Mouse (Mus musculus): ENCODE data around the gene Higd2a. TPM values are rescaled to one million over a fixed set of nuclear protein-coding genes. Genes with fewer than 3 reads are reported as not detected.

Higd2a gene
- polyA plus RNA-seq, 2 experiments, result 116 to 174 TPM

DNA sequence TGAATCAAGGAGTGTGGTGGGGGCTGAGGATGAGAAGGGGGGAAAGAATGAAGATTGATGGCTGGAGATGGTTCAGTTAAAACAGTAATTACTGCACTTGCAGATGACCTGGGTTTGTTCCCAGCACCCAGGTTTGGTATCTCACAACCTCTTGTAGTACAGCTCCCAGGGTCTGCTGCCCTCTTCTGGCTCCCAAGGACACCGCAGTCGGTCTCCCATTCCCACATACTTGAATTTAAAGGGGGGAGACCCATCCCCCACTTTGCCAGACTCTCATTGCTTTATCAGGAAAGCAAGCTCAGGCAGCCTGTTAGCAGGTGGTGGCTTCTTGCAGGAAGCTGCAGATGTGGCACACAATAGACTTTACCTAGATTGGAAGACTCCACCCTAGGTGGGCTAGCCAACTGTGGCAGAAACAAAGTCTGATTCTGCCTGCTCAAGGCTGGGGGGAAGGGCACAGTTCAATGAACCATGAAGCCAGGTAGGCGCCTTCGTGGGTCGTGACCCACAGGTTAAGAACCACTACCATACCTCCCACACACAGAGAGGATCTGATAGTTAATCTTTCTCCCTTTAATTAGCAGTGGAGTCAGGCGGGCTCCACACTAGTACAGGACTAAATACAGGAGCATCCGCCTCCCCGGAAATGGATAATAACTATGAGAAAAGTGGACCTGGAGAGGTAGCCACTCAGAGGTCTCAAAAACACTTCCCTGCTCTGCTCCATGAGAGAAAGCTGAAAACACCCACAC, 24.2 kb upstream of the Higd2a start:
- WGBS, result 53% methylated on average over 8 of the region's 8 CpGs
- peak; percentile 66 for ATAC-seq (ENCODE audit: low FRiP score, low read depth)
- H3K9me3 ChIP-seq (ENCODE audit: control insufficient read depth, low read length), result no peaks in the 10 kb centered on the region
- H3K9ac ChIP-seq (ENCODE audit: low read depth, low read length, severe bottlenecking), result peak overlapping the region; percentile 93; the same call in 1 of the 2 replicates
- TF ChIP-seq POLR2A (IDR thresholded peaks at IDR 0.05; ENCODE audit: borderline replicate concordance, extremely low read depth, insufficient read depth, insufficient read length), result no peak
- peak overlapping the region; percentile 98 for H3K4me3 ChIP-seq (replicated peaks; ENCODE audit: low read length)
- peaks cover 24% of the 10 kb centered on the region for H3K36me3 ChIP-seq (ENCODE audit: control insufficient read depth, insufficient read depth, low read length)
- peaks cover 9% of the 10 kb centered on the region; the same call in 1 of the 2 replicates for H3K4me1 ChIP-seq (ENCODE audit: control insufficient read depth, insufficient read depth, low read length)
- peak; percentile 44 for DNase-seq (ENCODE audit: low spot score)
- no peak overlapping the region for H3K27ac ChIP-seq (replicated peaks; ENCODE audit: low read depth, low read length)
- H3K4me2 ChIP-seq (replicated peaks; ENCODE audit: low read depth, low read length, severe bottlenecking), result peak overlapping the region; percentile 57
- H3K27me3 ChIP-seq (ENCODE audit: control insufficient read depth, insufficient read depth, low read length), result no peaks in the 10 kb centered on the region

GRCm38 (mm10) chr13:54568380-54568779, 21.6 kb upstream of the Higd2a start:
- no peaks in the 10 kb centered on the region for H3K9me3 ChIP-seq (ENCODE audit: control insufficient read depth, low read length)
- 43% methylated on average over 5 of the region's 5 CpGs for WGBS
- TF ChIP-seq POLR2A (IDR thresholded peaks at IDR 0.05; ENCODE audit: borderline replicate concordance, extremely low read depth, insufficient read depth, insufficient read length), result no peak
- H3K9ac ChIP-seq (ENCODE audit: low read depth, low read length, severe bottlenecking), result no peak overlapping the region
- no peak overlapping the region for H3K4me2 ChIP-seq (replicated peaks; ENCODE audit: low read depth, low read length, severe bottlenecking)
- no peak for ATAC-seq (ENCODE audit: low FRiP score, low read depth)
- H3K4me3 ChIP-seq (replicated peaks; ENCODE audit: low read length), result no peak overlapping the region
- H3K27me3 ChIP-seq (ENCODE audit: control insufficient read depth, insufficient read depth, low read length), result no peaks in the 10 kb centered on the region
- no peaks in the 10 kb centered on the region for H3K36me3 ChIP-seq (ENCODE audit: control insufficient read depth, insufficient read depth, low read length)
- DNase-seq (ENCODE audit: low spot score), result no peak
- no peak overlapping the region for H3K27ac ChIP-seq (replicated peaks; ENCODE audit: low read depth, low read length)
- H3K4me1 ChIP-seq (ENCODE audit: control insufficient read depth, insufficient read depth, low read length), result peaks cover 9% of the 10 kb centered on the region; the same call in 1 of the 2 replicates

DNA sequence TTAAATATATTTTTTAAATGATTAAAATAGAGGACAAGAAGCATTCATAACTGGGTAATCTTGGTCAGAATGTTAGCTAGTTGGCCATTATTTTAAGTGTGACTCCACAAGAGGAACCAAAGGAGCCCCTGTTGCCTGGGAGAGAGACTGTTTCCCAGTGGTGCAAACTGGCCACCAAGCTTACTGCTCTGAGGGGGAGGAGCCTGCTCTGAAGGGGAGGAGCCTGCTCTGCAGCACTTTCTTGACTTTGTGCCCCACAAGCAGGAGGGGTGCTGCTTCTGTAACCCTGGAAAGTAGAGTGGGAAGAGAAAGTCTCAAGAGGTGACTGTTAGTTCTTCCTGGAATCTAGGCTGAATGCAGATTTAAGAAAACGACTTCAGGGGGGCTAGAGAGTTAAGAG, 20.7 kb upstream of the Higd2a start:
- Histone ChIP-seq H3K4me1 (ENCODE audit: control insufficient read depth, insufficient read depth, low read length) (peaks cover 6% of the 10 kb centered on the region; the same call in 1 of the 2 replicates), H3K4me3 (replicated peaks; ENCODE audit: low read length) (no peak overlapping the region), H3K27ac (replicated peaks; ENCODE audit: low read depth, low read length) (no peak overlapping the region), H3K9ac (ENCODE audit: low read depth, low read length, severe bottlenecking) (no peak overlapping the region), H3K9me3 (ENCODE audit: control insufficient read depth, low read length) (no peaks in the 10 kb centered on the region), H3K36me3 (ENCODE audit: control insufficient read depth, insufficient read depth, low read length) (no peaks in the 10 kb centered on the region), H3K27me3 (ENCODE audit: control insufficient read depth, insufficient read depth, low read length) (no peaks in the 10 kb centered on the region), H3K4me2 (replicated peaks; ENCODE audit: low read depth, low read length, severe bottlenecking) (no peak overlapping the region)
- 40% methylated on average over 1 of the region's 1 CpGs for WGBS
- no peak for DNase-seq (ENCODE audit: low spot score)
- ATAC-seq (ENCODE audit: low FRiP score, low read depth), result no peak
- no peak for TF ChIP-seq POLR2A (IDR thresholded peaks at IDR 0.05; ENCODE audit: borderline replicate concordance, extremely low read depth, insufficient read depth, insufficient read length)

DNA sequence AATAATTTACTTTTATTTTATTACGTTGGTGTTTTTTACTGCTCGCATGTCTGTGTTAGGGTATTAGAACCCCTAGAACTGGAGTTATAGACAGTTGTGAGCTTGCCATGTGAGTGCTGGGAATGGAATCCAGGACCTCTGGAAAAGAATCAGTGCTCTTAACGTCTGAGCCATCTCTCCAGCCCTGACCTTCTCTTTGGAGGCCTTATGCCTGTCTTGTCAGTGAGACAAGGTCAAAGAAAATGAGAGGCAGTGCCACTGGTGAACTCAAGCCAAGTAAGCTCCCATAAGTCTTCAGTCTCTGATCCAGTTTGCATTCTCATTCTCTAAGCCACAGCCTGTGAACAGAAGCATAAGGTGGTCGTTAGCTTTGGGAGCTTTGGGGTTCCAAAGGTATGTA, 19.3 kb upstream of the Higd2a start:
- DNase-seq (ENCODE audit: low spot score), result no peak
- Histone ChIP-seq H3K36me3 (ENCODE audit: control insufficient read depth, insufficient read depth, low read length) (no peaks in the 10 kb centered on the region), H3K4me2 (replicated peaks; ENCODE audit: low read depth, low read length, severe bottlenecking) (no peak overlapping the region), H3K4me1 (ENCODE audit: control insufficient read depth, insufficient read depth, low read length) (peaks cover 7% of the 10 kb centered on the region), H3K4me3 (replicated peaks; ENCODE audit: low read length) (no peak overlapping the region), H3K9me3 (ENCODE audit: control insufficient read depth, low read length) (no peaks in the 10 kb centered on the region), H3K27me3 (ENCODE audit: control insufficient read depth, insufficient read depth, low read length) (no peaks in the 10 kb centered on the region), H3K27ac (replicated peaks; ENCODE audit: low read depth, low read length) (no peak overlapping the region), H3K9ac (ENCODE audit: low read depth, low read length, severe bottlenecking) (no peak overlapping the region)
- no peak for ATAC-seq (ENCODE audit: low FRiP score, low read depth)
- WGBS, result 72% methylated on average over 4 of the region's 4 CpGs
- no peak for TF ChIP-seq POLR2A (IDR thresholded peaks at IDR 0.05; ENCODE audit: borderline replicate concordance, extremely low read depth, insufficient read depth, insufficient read length)

GRCm38 (mm10) chr13:54571637-54572036, 18.4 kb upstream of the Higd2a start:
- Histone ChIP-seq H3K36me3 (ENCODE audit: control insufficient read depth, insufficient read depth, low read length) (no peaks in the 10 kb centered on the region), H3K4me2 (replicated peaks; ENCODE audit: low read depth, low read length, severe bottlenecking) (no peak overlapping the region), H3K9ac (ENCODE audit: low read depth, low read length, severe bottlenecking) (no peak overlapping the region), H3K27ac (replicated peaks; ENCODE audit: low read depth, low read length) (no peak overlapping the region), H3K27me3 (ENCODE audit: control insufficient read depth, insufficient read depth, low read length) (no peaks in the 10 kb centered on the region), H3K4me1 (ENCODE audit: control insufficient read depth, insufficient read depth, low read length) (peaks cover 16% of the 10 kb centered on the region), H3K4me3 (replicated peaks; ENCODE audit: low read length) (no peak overlapping the region), H3K9me3 (ENCODE audit: control insufficient read depth, low read length) (no peaks in the 10 kb centered on the region)
- TF ChIP-seq POLR2A (IDR thresholded peaks at IDR 0.05; ENCODE audit: borderline replicate concordance, extremely low read depth, insufficient read depth, insufficient read length), result no peak
- ATAC-seq (ENCODE audit: low FRiP score, low read depth) (no peak), DNase-seq (ENCODE audit: low spot score) (no peak)
- 42% methylated on average over 2 of the region's 2 CpGs for WGBS
